Mouse (Mus musculus) cerebellum, adult 9-10 months (tissue): Measurements from ENCODE around the gene Il24.

Experiments
- DNase-seq: peaks from one replicate; pipeline ENCODE4 v3.0.0; 2022

The Il24 gene

GRCm38 (mm10) chr1:130850405-130850804, 36.8 kb downstream of the Il24 start:
- no peak for DNase-seq

GRCm38 (mm10) chr1:130849530-130850214, 37.6 kb downstream of the Il24 start:
- DNase-seq, result no peak

- DNase-seq, result no peak
Observed at GRCm38 (mm10) chr1:130844516-130844915, 42.7 kb downstream of the Il24 start.

GRCm38 (mm10) chr1:130841621-130842020, 45.6 kb downstream of the Il24 start:
- DNase-seq, result no peak

GRCm38 (mm10) chr1:130840599-130841379, 46.5 kb downstream of the Il24 start:
- no peak for DNase-seq

- no peak for DNase-seq
Observed at GRCm38 (mm10) chr1:130838288-130838687, 49.0 kb downstream of the Il24 start.

- peak; percentile 69 for DNase-seq
Observed at GRCm38 (mm10) chr1:130835161-130835936, 51.9 kb downstream of the Il24 start.

- no peak for DNase-seq
Observed at GRCm38 (mm10) chr1:130832230-130833149, 54.8 kb downstream of the Il24 start.
